Mouse (Mus musculus): Measurements from ENCODE around the gene Txnrd1. TPM values are rescaled to one million over a fixed set of nuclear protein-coding genes. Genes with fewer than 3 reads are reported as not detected.

The Txnrd1 gene
- polyA plus RNA-seq, 1 experiment from 2014 or later, result 34.6 TPM

- TF ChIP-seq CTCF (IDR thresholded peaks at IDR 0.05) (no peak), EP300 (IDR thresholded peaks at IDR 0.05) (peak; percentile 63)
- peak overlapping the region; percentile 78 for H3K9ac ChIP-seq (replicated peaks; ENCODE audit: low read depth)
These were observed 25.2 kb downstream of the Txnrd1 start for GRCm38 (mm10) chr10:82858691-82859532.

DNA sequence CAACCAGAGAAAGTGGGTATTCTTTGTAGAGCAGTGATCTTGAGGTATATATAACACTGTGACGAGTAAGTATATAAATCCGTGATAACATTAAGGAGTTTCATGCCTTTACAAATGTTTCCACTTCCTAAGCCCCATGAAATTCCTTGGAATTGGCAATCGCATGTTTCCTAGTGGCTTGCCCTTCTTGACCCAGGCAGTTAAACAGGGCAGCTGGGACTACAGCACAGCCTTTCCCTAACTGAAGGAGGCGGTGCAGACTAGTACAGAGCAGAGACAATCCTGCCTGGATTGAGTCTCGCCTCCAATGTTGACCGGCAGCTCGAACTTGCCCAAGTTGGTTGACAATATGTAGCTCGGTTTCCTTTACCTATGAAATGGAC, 25.8 kb downstream of the Txnrd1 start:
- Histone ChIP-seq H3K9me3 (ENCODE audit: low read length) (no peaks in the 10 kb centered on the region), H3K27ac (ENCODE audit: low read length) (peak overlapping the region; percentile 94), H3K4me1 (ENCODE audit: insufficient read depth, low read depth, low read length) (no peaks in the 10 kb centered on the region), H3K9ac (replicated peaks; ENCODE audit: low read depth) (peak overlapping the region; percentile 78), H3K36me3 (ENCODE audit: insufficient read depth, low read length) (no peaks in the 10 kb centered on the region), H3K4me2 (replicated peaks; ENCODE audit: low read depth, low read length) (peak overlapping the region; percentile 88), H3K4me3 (ENCODE audit: low read depth, low read length) (peak overlapping the region; percentile 79), H3K27me3 (replicated peaks; ENCODE audit: insufficient read depth, low read length) (no peaks in the 10 kb centered on the region)
- ATAC-seq (peak; percentile 49), DNase-seq (ENCODE audit: low spot score) (peak; percentile 77)
- no peak for TF ChIP-seq EP300 (IDR thresholded peaks at IDR 0.05)
- peak; percentile 58 for TF ChIP-seq CTCF (IDR thresholded peaks at IDR 0.05)
- WGBS, result under 1% methylated on average over 8 of the region's 8 CpGs

More at GRCm38 (mm10) chr10:82858691-82859532, 25.2 kb downstream of the Txnrd1 start:
- DNase-seq (ENCODE audit: low spot score) (peak; percentile 97), ATAC-seq (peak; percentile 91)
- H3K4me3 ChIP-seq (ENCODE audit: low read depth, low read length), result peak overlapping the region; percentile 79
- no peaks in the 10 kb centered on the region for H3K9me3 ChIP-seq (ENCODE audit: low read length)
- H3K36me3 ChIP-seq (ENCODE audit: insufficient read depth, low read length), result no peaks in the 10 kb centered on the region
- under 1% methylated on average over 49 of the region's 49 CpGs for WGBS
- no peaks in the 10 kb centered on the region for H3K27me3 ChIP-seq (replicated peaks; ENCODE audit: insufficient read depth, low read length)
- no peaks in the 10 kb centered on the region for H3K4me1 ChIP-seq (ENCODE audit: insufficient read depth, low read depth, low read length)
- H3K27ac ChIP-seq (ENCODE audit: low read length), result peak overlapping the region; percentile 94
- H3K4me2 ChIP-seq (replicated peaks; ENCODE audit: low read depth, low read length), result peak overlapping the region; percentile 88

GRCm38 (mm10) chr10:82860181-82860928, 26.6 kb downstream of the Txnrd1 start:
- peak overlapping the region; percentile 94 for H3K27ac ChIP-seq (ENCODE audit: low read length)
- H3K9ac ChIP-seq (replicated peaks; ENCODE audit: low read depth), result peak overlapping the region; percentile 78
- H3K4me2 ChIP-seq (replicated peaks; ENCODE audit: low read depth, low read length), result peak overlapping the region; percentile 88
- H3K4me3 ChIP-seq (ENCODE audit: low read depth, low read length), result peak overlapping the region; percentile 79
- no peaks in the 10 kb centered on the region for H3K9me3 ChIP-seq (ENCODE audit: low read length)
- ATAC-seq (peak; percentile 49), DNase-seq (ENCODE audit: low spot score) (peak; percentile 76)
- TF ChIP-seq CTCF (IDR thresholded peaks at IDR 0.05), result peak; percentile 26; the same call in 1 of the 2 replicates
- no peak for TF ChIP-seq EP300 (IDR thresholded peaks at IDR 0.05)
- WGBS, result 1% methylated on average over 45 of the region's 50 CpGs
- H3K4me1 ChIP-seq (ENCODE audit: insufficient read depth, low read depth, low read length), result no peaks in the 10 kb centered on the region
- H3K27me3 ChIP-seq (replicated peaks; ENCODE audit: insufficient read depth, low read length), result no peaks in the 10 kb centered on the region
- no peaks in the 10 kb centered on the region for H3K36me3 ChIP-seq (ENCODE audit: insufficient read depth, low read length)

- ATAC-seq (no peak), DNase-seq (ENCODE audit: low spot score) (no peak)
- Histone ChIP-seq H3K4me2 (replicated peaks; ENCODE audit: low read depth, low read length) (peak overlapping the region; percentile 88), H3K4me3 (ENCODE audit: low read depth, low read length) (peak overlapping the region; percentile 79), H3K9ac (replicated peaks; ENCODE audit: low read depth) (peak overlapping the region; percentile 78; the same call in 1 of the 2 replicates), H3K36me3 (ENCODE audit: insufficient read depth, low read length) (no peaks in the 10 kb centered on the region), H3K4me1 (ENCODE audit: insufficient read depth, low read depth, low read length) (no peaks in the 10 kb centered on the region), H3K27me3 (replicated peaks; ENCODE audit: insufficient read depth, low read length) (no peaks in the 10 kb centered on the region), H3K9me3 (ENCODE audit: low read length) (no peaks in the 10 kb centered on the region), H3K27ac (ENCODE audit: low read length) (peak overlapping the region; percentile 94)
- WGBS, result 9% methylated on average over 8 of the region's 8 CpGs
- no peak for TF ChIP-seq CTCF (IDR thresholded peaks at IDR 0.05)
- no peak for TF ChIP-seq EP300 (IDR thresholded peaks at IDR 0.05)
These were observed 27.2 kb downstream of the Txnrd1 start for GRCm38 (mm10) chr10:82860929-82861315.

DNA sequence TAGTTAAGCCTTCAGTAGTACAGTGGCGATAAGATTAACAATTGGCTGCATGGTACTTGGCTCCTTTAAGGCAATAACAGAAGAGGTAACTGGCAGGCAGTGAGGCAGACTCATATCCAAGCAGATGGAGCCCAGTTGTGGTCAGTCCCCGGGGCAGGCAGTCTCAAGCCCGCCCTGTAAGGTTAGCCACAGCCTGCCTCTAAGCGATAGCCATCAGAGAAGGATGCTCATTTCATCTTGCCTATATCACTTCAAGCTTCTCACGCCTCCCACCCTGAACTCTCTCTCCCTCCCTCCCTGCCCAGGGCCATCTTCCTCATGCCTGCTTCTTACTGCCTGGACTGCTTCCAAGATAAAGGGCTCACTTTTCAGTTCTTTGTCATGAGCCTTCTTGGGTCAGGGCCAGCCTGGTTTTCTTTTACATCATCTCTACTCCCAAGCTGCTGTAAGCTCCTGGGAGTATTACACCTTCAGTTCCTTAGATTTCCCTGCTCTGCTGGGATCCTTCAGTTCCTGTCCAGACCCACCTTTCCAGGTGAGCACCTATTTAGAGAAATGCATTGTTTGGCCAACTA, 29.4 kb downstream of the Txnrd1 start:
- Histone ChIP-seq H3K27me3 (replicated peaks; ENCODE audit: insufficient read depth, low read length) (no peaks in the 10 kb centered on the region), H3K27ac (ENCODE audit: low read length) (no peak overlapping the region), H3K4me3 (ENCODE audit: low read depth, low read length) (no peak overlapping the region), H3K9me3 (ENCODE audit: low read length) (no peaks in the 10 kb centered on the region), H3K4me1 (ENCODE audit: insufficient read depth, low read depth, low read length) (no peaks in the 10 kb centered on the region), H3K4me2 (replicated peaks; ENCODE audit: low read depth, low read length) (no peak overlapping the region), H3K9ac (replicated peaks; ENCODE audit: low read depth) (no peak overlapping the region), H3K36me3 (ENCODE audit: insufficient read depth, low read length) (0 out of 2 replicates have a peak, but pooled peaks cover 6% of the 10 kb centered on the region)
- TF ChIP-seq CTCF (IDR thresholded peaks at IDR 0.05) (no peak), EP300 (IDR thresholded peaks at IDR 0.05) (no peak)
- DNase-seq (ENCODE audit: low spot score) (peak; percentile 35), ATAC-seq (no peak)
- 53% methylated on average over 5 of the region's 5 CpGs for WGBS

DNA sequence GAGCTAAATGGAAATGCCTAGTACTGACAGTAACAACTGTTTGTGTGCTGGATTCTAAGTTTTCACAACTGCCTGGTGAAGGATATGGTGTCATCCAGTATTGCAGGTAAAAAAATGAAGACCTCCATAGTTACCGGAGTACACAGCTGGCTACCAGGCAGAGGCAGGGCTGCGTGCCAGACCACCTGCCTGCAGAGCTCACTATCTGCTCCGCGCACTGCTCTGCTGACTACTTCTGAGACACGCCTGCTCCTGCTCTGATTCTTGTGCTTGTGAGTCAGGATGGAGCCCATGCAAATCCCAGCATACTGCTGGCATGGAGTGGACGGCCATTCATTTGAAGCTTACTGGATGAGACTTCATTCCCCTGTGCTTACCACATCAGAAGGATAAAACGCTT, 30.1 kb downstream of the Txnrd1 start:
- DNase-seq (ENCODE audit: low spot score) (no peak), ATAC-seq (no peak)
- Histone ChIP-seq H3K4me1 (ENCODE audit: insufficient read depth, low read depth, low read length) (no peaks in the 10 kb centered on the region), H3K36me3 (ENCODE audit: insufficient read depth, low read length) (0 out of 2 replicates have a peak, but pooled peaks cover 6% of the 10 kb centered on the region), H3K4me2 (replicated peaks; ENCODE audit: low read depth, low read length) (no peak overlapping the region), H3K27ac (ENCODE audit: low read length) (no peak overlapping the region), H3K27me3 (replicated peaks; ENCODE audit: insufficient read depth, low read length) (no peaks in the 10 kb centered on the region), H3K9me3 (ENCODE audit: low read length) (no peaks in the 10 kb centered on the region), H3K4me3 (ENCODE audit: low read depth, low read length) (no peak overlapping the region), H3K9ac (replicated peaks; ENCODE audit: low read depth) (no peak overlapping the region)
- 63% methylated on average over 7 of the region's 7 CpGs for WGBS
- TF ChIP-seq CTCF (IDR thresholded peaks at IDR 0.05) (no peak), EP300 (IDR thresholded peaks at IDR 0.05) (no peak)

All from lung, postnatal 0 days (tissue).